Mouse (Mus musculus) liver, embryonic 14.5 days (tissue): ENCODE measurements around the gene Ubap2. TPM values are rescaled to one million over a fixed set of nuclear protein-coding genes. Genes with fewer than 3 reads are reported as not detected.
A peak's percentile ranks its signal among the peaks of the same experiment; 100 is the strongest.

Experiments used
- ATAC-seq: fragments of 200-750 bp; cut with Nextera tagmentation; 2 replicates; pipeline ENCODE4 v1.8.0; 2017; ENCODE audit warnings: moderate number of reproducible peaks, mild to moderate bottlenecking, moderate library complexity; ENCODE audit not compliant: insufficient read depth
- DNase-seq, 3 experiments: peaks; one replicate each; pipeline ENCODE4 v3.0.0-alpha.2; 2012 to 2013; ENCODE audit warnings: low read depth in 3 of 3, low spot score in 3 of 3
- H3K27ac ChIP-seq: fragments of 300-500 bp; sonication (generic); 2 replicates; pipeline ENCODE4 v1.5.1; 2014; ENCODE audit warnings: moderate library complexity, mild to moderate bottlenecking, control low read depth, inconsistent platforms
- H3K27me3 ChIP-seq: fragments of 300-500 bp; sonication (generic); 2 replicates; pipeline ENCODE4 v1.6.1; 2014; ENCODE audit warnings: mild to moderate bottlenecking, low read length, moderate library complexity; ENCODE audit not compliant: control insufficient read depth, insufficient read depth
- H3K36me3 ChIP-seq: fragments of 300-500 bp; sonication (generic); replicated peaks from 2 replicates; pipeline ENCODE4 v1.6.1; 2014; ENCODE audit warnings: low read depth; ENCODE audit not compliant: control insufficient read depth, insufficient read depth
- H3K4me1 ChIP-seq, 2 experiments: fragments of 200-500 bp in 1 of 2; fragments of 300-500 bp in 1 of 2; sonication (generic) in 1 of 2; replicated peaks; 2 replicates each; pipeline ENCODE4 v1.6.1; 2012 to 2014; ENCODE audit warnings: antibody characterized with exemption in 1 of 2, inconsistent platforms in 1 of 2, low read length in 1 of 2; ENCODE audit not compliant: control insufficient read depth in 2 of 2, insufficient read depth in 2 of 2
- H3K4me2 ChIP-seq: fragments of 300-500 bp; sonication (generic); 2 replicates; pipeline ENCODE4 v1.6.1; 2014; ENCODE audit warnings: low read depth, mild to moderate bottlenecking, control low read depth, moderate library complexity
- H3K4me3 ChIP-seq, 2 experiments: fragments of 200-500 bp in 1 of 2; fragments of 300-500 bp in 1 of 2; sonication (generic) in 1 of 2; 2 replicates each; pipeline ENCODE4 v1.5.1; 2012 to 2014; ENCODE audit warnings: low read depth in 2 of 2, low read length in 2 of 2, mild to moderate bottlenecking in 2 of 2, control low read depth in 1 of 2, inconsistent platforms in 1 of 2, moderate library complexity in 1 of 2; ENCODE audit not compliant: insufficient read depth in 1 of 2
- H3K9ac ChIP-seq: fragments of 300-500 bp; sonication (generic); replicated peaks from 2 replicates; pipeline ENCODE4 v1.6.1; 2014; ENCODE audit warnings: mild to moderate bottlenecking, control low read depth, moderate library complexity
- H3K9me3 ChIP-seq: fragments of 300-500 bp; sonication (generic); 2 replicates; pipeline ENCODE4 v1.6.1; 2016; ENCODE audit warnings: low read length, mixed read lengths; ENCODE audit not compliant: control insufficient read depth
- CTCF ChIP-seq: IDR thresholded peaks from 2 replicates; pipeline ENCODE4 v1.5.1; 2016; ENCODE audit warnings: antibody characterized with exemption, low read depth, control low read depth
- EP300 ChIP-seq: IDR thresholded peaks from 2 replicates; pipeline ENCODE4 v1.6.1; 2016; ENCODE audit warnings: antibody characterized with exemption, low read depth
- WGBS: fragments of 180-500 bp; shearing (Covaris S2); extraction: QIAGEN DNeasy Blood & Tissue Kit; methylation state at CpG from one replicate; pipeline ENCODE4 v1.1.7; 2014; ENCODE audit not compliant: insufficient replicate concordance; 5-methylcytosine and 5-hydroxymethylcytosine counted together
- polyA plus RNA-seq, 2 experiments: library from polyadenylated mRNA; depleted of rRNA in 1 of 2; stranded (reverse) in 1 of 2; unstranded in 1 of 2; fragments of >200 nt; fragmentation: Nextera tagmentation in 1 of 2; extraction: Ambion mirVana in 1 of 2; gene quantifications; 2 replicates each; pipeline versions ENCODE4 v1.2.1 to v1.2.3; 2012 to 2014

Gene Ubap2
- polyA plus RNA-seq, 2 experiments, result 17.2 to 17.7 TPM

DNA sequence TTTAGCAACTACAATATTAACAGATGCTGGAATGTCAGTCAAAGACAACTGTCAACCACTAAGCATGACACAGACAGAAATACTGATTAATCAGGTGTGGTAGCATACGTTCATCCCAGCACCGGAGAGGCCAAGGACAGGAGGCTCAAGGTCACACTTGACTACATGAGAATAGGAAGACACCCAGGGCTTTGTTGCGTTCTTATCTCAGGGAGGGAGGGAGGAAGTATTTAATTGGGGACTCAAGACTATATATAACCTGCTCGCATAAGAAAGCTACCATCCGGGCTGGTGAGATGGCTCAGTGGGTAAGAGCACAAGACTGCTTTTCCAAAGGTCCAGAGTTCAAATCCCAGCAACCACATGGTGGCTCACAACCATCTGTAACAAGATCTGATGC is 39.3 kb downstream of the Ubap2 start:
- no peak overlapping the region for H3K27ac ChIP-seq
- no peaks in the 10 kb centered on the region for H3K4me1 ChIP-seq
- TF ChIP-seq CTCF, result no peak
- TF ChIP-seq EP300, result no peak
- H3K36me3 ChIP-seq, result peaks cover 43% of the 10 kb centered on the region
- WGBS, result 64% methylated on average over 5 of the region's 5 CpGs
- no peak overlapping the region for H3K9ac ChIP-seq
- no peaks in the 10 kb centered on the region for H3K9me3 ChIP-seq
- no peak overlapping the region for H3K4me2 ChIP-seq
- no peaks in the 10 kb centered on the region for H3K27me3 ChIP-seq
- no peak for DNase-seq
- no peak overlapping the region for H3K4me3 ChIP-seq
- ATAC-seq, result no peak

DNA sequence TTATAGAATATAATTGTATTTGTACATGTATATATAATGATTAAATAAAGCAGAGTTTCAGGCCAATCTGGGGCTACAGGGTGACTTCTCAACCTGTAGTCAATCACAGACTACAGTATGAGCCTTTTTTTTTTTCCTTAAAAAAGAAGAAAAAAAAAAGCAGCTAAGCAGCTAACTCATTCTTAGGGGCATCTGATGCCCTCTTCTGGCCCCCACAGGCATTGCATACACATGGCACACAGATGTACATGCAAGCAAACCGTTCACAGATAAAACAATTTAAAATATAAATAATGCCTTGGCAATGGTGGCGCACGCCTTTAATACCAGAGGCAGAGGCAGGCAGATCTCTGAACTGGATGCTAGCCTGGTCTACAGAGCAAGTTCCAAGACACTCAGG is 48.6 kb downstream of the Ubap2 start:
- DNase-seq (peak; percentile 20 to 28 (median 26)), ATAC-seq (no peak)
- H3K4me1 ChIP-seq, result no peaks in the 10 kb centered on the region
- H3K9me3 ChIP-seq, result no peaks in the 10 kb centered on the region
- no peak overlapping the region for H3K27ac ChIP-seq
- H3K4me2 ChIP-seq, result no peak overlapping the region
- WGBS, result 75% methylated on average over 3 of the region's 3 CpGs
- TF ChIP-seq CTCF, result peak; percentile 68
- no peak for TF ChIP-seq EP300
- H3K36me3 ChIP-seq, result peaks cover 78% of the 10 kb centered on the region
- no peak overlapping the region for H3K4me3 ChIP-seq
- no peaks in the 10 kb centered on the region for H3K27me3 ChIP-seq
- no peak overlapping the region for H3K9ac ChIP-seq

GRCm38 (mm10) chr4:41225412-41225811 is 49.5 kb downstream of the Ubap2 start:
- Histone ChIP-seq H3K9ac (no peak overlapping the region), H3K4me3 (no peak overlapping the region), H3K36me3 (peaks cover 82% of the 10 kb centered on the region), H3K4me1 (no peaks in the 10 kb centered on the region), H3K4me2 (no peak overlapping the region), H3K27ac (no peak overlapping the region), H3K9me3 (no peaks in the 10 kb centered on the region), H3K27me3 (no peaks in the 10 kb centered on the region)
- DNase-seq, result peak in 1 of 3 experiments; percentile 9
- no peak for ATAC-seq
- peak; percentile 25; the same call in 1 of the 2 replicates for TF ChIP-seq CTCF
- TF ChIP-seq EP300, result no peak
- 85% methylated on average over 1 of the region's 1 CpGs for WGBS

DNA sequence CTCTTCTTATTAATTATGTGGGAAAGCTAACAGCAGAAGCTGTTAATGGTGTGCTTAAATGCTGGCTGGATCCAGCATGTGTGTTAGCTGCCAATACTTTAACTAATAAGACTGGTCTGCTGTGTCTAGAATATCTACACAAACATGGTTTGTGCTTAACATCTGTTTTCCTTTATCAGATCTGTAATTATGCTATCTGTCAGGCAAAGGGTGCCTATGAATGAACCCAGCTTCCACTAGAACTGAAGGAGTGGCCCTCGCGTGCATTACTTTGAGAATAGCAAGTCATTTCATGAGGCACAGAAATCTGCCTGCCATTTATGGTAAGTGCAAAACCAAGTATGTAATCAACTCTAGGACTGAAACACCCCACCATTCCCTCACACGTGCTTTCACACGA is 66.9 kb downstream of the Ubap2 start:
- ATAC-seq, result no peak
- Histone ChIP-seq H3K36me3 (peaks cover 78% of the 10 kb centered on the region), H3K4me2 (no peak overlapping the region), H3K9ac (no peak overlapping the region), H3K4me3 (no peak overlapping the region), H3K4me1 (no peaks in the 10 kb centered on the region), H3K27me3 (no peaks in the 10 kb centered on the region), H3K27ac (no peak overlapping the region), H3K9me3 (no peaks in the 10 kb centered on the region)
- WGBS, result 74% methylated on average over 4 of the region's 4 CpGs
- TF ChIP-seq EP300, result no peak
- TF ChIP-seq CTCF, result no peak
- DNase-seq, result no peak

GRCm38 (mm10) chr4:41205751-41206150 is 69.2 kb downstream of the Ubap2 start:
- no peak overlapping the region for H3K9ac ChIP-seq
- no peaks in the 10 kb centered on the region for H3K27me3 ChIP-seq
- H3K9me3 ChIP-seq, result no peaks in the 10 kb centered on the region
- ATAC-seq, result no peak
- peaks cover 92% of the 10 kb centered on the region for H3K36me3 ChIP-seq
- H3K4me1 ChIP-seq, result no peaks in the 10 kb centered on the region
- WGBS, result 85% methylated on average over 8 of the region's 8 CpGs
- no peak overlapping the region for H3K27ac ChIP-seq
- no peak overlapping the region for H3K4me2 ChIP-seq
- DNase-seq, result no peak
- no peak for TF ChIP-seq CTCF
- TF ChIP-seq EP300, result no peak
- H3K4me3 ChIP-seq, result no peak overlapping the region
